Mouse (Mus musculus) liver, embryonic 14.5 days (tissue): ENCODE measurements around the gene Cd5.

Experiments used
- CTCF ChIP-seq: IDR thresholded peaks from 2 replicates; pipeline ENCODE4 v1.5.1; 2016; ENCODE audit warnings: antibody characterized with exemption, low read depth, control low read depth
- EP300 ChIP-seq: IDR thresholded peaks from 2 replicates; pipeline ENCODE4 v1.6.1; 2016; ENCODE audit warnings: antibody characterized with exemption, low read depth

DNA sequence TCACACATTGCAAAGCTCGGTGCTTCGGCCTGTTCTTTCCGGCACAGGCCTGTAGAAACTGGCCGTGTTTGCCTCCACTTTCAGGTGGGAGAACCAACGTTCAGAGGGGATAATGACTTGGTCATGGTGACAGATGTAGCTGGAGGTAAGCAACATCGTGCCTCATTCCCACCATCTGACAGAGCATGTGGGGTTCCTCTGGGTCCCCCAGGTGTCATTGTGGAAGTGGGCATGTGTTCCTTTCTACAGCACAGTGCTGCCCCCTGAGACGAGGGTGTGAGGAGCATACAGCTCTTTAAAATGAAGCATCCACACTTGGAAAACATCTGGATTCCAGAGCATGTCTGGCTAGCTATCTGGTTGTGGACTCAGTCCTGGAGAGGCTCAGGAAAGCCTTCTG lies 4.2 kb downstream of the Cd5 start:
- TF ChIP-seq CTCF (no peak), EP300 (no peak)
